Mouse (Mus musculus): ENCODE measurements around the gene Rapsn. TPM values are rescaled to one million over a fixed set of nuclear protein-coding genes. Genes with fewer than 3 reads are reported as not detected.

The Rapsn gene
- polyA plus RNA-seq, 1 experiment from 2014 or later: 0.37 TPM

DNA sequence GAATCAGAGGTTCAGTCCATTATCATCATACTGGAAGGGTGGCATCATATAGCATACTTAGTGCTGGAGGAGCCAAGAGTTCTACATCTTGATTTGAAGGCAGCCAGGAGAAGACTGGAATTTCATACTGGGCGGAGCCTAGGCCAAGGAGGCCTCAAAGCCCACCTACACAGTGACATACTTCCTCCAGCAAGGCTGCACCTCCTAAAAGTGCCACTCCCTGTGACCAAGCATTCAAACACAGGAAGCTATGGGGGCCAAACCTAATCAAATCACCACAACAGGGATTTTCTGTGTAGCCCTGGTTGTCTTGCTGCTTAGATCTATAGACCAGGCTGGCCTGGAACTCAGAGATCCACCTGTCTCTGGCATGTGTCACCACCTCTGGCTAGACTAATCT, 11.5 kb upstream of the Rapsn start:
- Histone ChIP-seq H3K4me2 (ENCODE audit: low read depth, low read length) (no peak overlapping the region), H3K27me3 (ENCODE audit: control insufficient read depth, insufficient read depth, low read length) (no peaks in the 10 kb centered on the region), H3K4me1 (ENCODE audit: control insufficient read depth, insufficient read depth, low read length) (no peaks in the 10 kb centered on the region), H3K36me3 (ENCODE audit: control insufficient read depth, insufficient read depth, low read length) (peaks cover 4% of the 10 kb centered on the region; the same call in 1 of the 2 replicates), H3K4me3 (ENCODE audit: low read depth, low read length) (no peak overlapping the region), H3K9ac (replicated peaks; ENCODE audit: low read depth, low read length) (no peak overlapping the region), H3K27ac (ENCODE audit: low read depth, low read length) (no peak overlapping the region), H3K9me3 (ENCODE audit: control insufficient read depth, low read length) (no peaks in the 10 kb centered on the region)
- peak; percentile 38; the same call in 1 of the 2 replicates for ATAC-seq (ENCODE audit: low read depth)
- 95% methylated on average over 1 of the region's 1 CpGs for WGBS

DNA sequence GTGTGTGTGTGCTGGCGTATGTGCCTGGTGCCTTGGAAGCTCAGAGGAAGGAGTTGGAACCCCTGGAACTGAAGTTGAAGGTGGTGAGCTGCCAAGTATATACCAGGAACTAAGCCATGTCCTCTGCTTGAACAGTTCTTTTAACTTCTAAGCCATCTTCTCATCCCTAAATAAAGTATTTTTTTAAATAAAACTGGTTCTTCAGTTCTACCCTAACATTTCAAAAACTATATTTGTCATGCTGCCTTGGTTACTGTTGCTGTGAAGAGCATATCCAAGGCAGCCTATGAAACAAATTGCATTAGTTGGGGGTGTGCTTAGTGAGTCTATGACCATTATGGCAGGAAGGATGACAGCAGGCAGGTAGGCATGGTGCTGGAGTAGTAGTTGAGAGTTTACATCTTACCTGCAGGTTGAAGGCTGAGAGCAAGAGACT, 10.3 kb upstream of the Rapsn start:
- no peak for ATAC-seq (ENCODE audit: low read depth)
- Histone ChIP-seq H3K27me3 (ENCODE audit: control insufficient read depth, insufficient read depth, low read length) (no peaks in the 10 kb centered on the region), H3K4me2 (ENCODE audit: low read depth, low read length) (no peak overlapping the region), H3K27ac (ENCODE audit: low read depth, low read length) (no peak overlapping the region), H3K9me3 (ENCODE audit: control insufficient read depth, low read length) (no peaks in the 10 kb centered on the region), H3K36me3 (ENCODE audit: control insufficient read depth, insufficient read depth, low read length) (no peaks in the 10 kb centered on the region; the same call in 1 of the 2 replicates), H3K4me1 (ENCODE audit: control insufficient read depth, insufficient read depth, low read length) (no peaks in the 10 kb centered on the region), H3K4me3 (ENCODE audit: low read depth, low read length) (no peak overlapping the region), H3K9ac (replicated peaks; ENCODE audit: low read depth, low read length) (no peak overlapping the region)
- 92% methylated on average over 1 of the region's 1 CpGs for WGBS

DNA sequence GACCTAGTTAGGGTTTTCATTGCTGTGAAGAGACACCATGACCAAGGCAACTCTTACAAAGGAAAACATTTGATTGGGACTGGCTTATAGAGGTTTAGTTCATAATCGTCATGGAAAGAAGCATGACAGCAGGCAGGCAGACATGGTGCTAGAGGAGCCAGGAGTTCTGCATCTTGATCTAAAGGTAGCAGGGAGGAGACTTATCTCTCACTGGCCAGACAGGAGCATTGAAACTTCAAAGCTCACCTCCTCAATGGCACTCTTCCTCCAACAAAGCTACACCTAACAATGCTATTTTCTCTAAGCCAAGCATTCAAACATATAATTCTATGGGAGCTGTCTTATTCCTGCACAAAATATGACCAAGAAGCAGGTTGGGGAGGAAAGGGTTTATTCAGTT, 8.9 kb upstream of the Rapsn start:
- no peak overlapping the region for H3K27ac ChIP-seq (ENCODE audit: low read depth, low read length)
- no peaks in the 10 kb centered on the region for H3K4me1 ChIP-seq (ENCODE audit: control insufficient read depth, insufficient read depth, low read length)
- H3K9me3 ChIP-seq (ENCODE audit: control insufficient read depth, low read length): no peaks in the 10 kb centered on the region
- H3K36me3 ChIP-seq (ENCODE audit: control insufficient read depth, insufficient read depth, low read length): no peaks in the 10 kb centered on the region
- 74% methylated on average over 1 of the region's 1 CpGs for WGBS
- no peak overlapping the region for H3K9ac ChIP-seq (replicated peaks; ENCODE audit: low read depth, low read length)
- no peak overlapping the region for H3K4me2 ChIP-seq (ENCODE audit: low read depth, low read length)
- ATAC-seq (ENCODE audit: low read depth): no peak
- H3K27me3 ChIP-seq (ENCODE audit: control insufficient read depth, insufficient read depth, low read length): no peaks in the 10 kb centered on the region
- H3K4me3 ChIP-seq (ENCODE audit: low read depth, low read length): no peak overlapping the region

DNA sequence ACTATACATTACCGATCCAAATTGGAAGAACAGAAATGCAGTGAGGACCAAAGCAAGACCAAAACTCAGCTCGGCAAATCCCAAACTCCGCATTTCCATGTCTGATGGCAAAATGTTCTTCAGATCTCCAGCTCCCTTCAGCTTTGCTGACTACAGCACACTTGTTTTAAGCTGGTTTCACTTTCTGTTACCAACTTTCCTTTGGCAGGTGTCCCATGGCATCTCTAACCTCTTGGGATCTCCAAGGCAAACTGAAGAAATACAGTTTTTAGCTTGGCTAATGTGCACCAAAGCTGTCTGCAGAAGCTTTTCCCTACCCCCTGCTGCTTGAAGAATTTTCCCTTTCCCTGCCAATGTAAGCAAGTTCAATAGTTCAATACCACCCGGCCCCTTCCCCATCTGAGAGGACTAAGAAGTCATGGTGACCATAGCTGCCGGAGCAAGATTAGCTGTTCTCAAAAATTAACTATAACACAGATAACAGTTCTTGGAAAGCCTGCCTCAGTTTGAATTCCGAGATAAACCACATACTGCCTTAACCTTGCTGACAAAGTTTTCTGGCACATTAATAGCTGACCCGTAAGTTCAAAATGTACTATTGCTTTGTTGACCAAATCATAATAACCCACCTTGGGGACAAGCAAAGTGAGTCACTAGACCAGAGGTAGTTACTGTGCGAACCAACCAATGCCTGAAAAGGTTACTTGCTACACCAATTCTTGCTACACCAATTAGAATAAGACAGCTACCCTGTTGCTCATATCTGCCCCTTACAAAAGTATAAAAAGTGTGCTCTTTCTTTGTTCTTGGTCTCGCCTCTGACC, 7.8 kb upstream of the Rapsn start:
- H3K4me2 ChIP-seq (ENCODE audit: low read depth, low read length): no peak overlapping the region
- H3K36me3 ChIP-seq (ENCODE audit: control insufficient read depth, insufficient read depth, low read length): no peaks in the 10 kb centered on the region
- H3K27me3 ChIP-seq (ENCODE audit: control insufficient read depth, insufficient read depth, low read length): no peaks in the 10 kb centered on the region
- H3K9ac ChIP-seq (replicated peaks; ENCODE audit: low read depth, low read length): no peak overlapping the region
- 75% methylated on average over 9 of the region's 9 CpGs for WGBS
- no peak overlapping the region for H3K27ac ChIP-seq (ENCODE audit: low read depth, low read length)
- no peaks in the 10 kb centered on the region for H3K9me3 ChIP-seq (ENCODE audit: control insufficient read depth, low read length)
- no peak for ATAC-seq (ENCODE audit: low read depth)
- no peak overlapping the region for H3K4me3 ChIP-seq (ENCODE audit: low read depth, low read length)
- no peaks in the 10 kb centered on the region for H3K4me1 ChIP-seq (ENCODE audit: control insufficient read depth, insufficient read depth, low read length)

DNA sequence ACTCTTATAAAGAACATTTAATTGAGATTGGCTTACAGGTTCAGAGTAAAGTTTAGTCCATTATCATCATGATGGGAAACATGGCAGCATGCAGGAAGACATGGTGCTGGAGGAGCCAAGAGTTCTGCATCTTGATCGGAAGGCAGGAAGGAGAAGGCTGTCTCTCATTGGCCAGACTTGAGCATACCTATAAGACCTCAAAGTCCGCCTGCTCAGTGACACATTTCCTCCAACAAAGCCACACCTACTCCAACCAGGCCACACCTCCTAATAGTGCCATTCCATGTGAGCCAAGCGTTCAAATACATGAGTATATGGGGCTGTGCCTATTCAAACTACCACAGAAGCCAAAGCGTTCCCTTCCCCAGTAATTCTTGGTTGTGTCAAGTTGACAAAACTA, 4.2 kb upstream of the Rapsn start:
- no peak for ATAC-seq (ENCODE audit: low read depth)
- 88% methylated on average over 4 of the region's 4 CpGs for WGBS

DNA sequence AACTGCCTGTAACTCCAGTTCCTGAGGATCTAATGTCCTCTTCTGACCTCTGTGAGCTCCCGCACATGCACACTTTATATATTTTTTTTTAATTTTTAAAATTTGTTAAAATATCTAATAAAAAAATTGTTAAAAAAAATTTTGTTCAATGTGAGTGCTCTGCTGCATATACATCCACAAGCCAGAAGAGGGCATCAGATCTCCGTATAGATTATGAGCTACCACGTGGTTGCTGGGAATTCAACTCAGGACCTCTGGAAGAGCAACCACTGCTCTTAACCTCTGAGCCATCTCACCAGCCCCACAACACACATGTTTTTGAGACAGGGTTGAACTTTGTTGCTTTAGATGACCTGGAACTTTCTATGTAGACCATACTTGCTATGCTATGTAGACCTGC, 2.4 kb upstream of the Rapsn start:
- H3K4me3 ChIP-seq (ENCODE audit: low read depth, low read length): no peak overlapping the region
- no peak overlapping the region for H3K9ac ChIP-seq (replicated peaks; ENCODE audit: low read depth, low read length)
- no peak for ATAC-seq (ENCODE audit: low read depth)
- H3K27ac ChIP-seq (ENCODE audit: low read depth, low read length): no peak overlapping the region
- 16% methylated on average over 3 of the region's 3 CpGs for WGBS
- no peaks in the 10 kb centered on the region for H3K4me1 ChIP-seq (ENCODE audit: control insufficient read depth, insufficient read depth, low read length)
- no peaks in the 10 kb centered on the region for H3K27me3 ChIP-seq (ENCODE audit: control insufficient read depth, insufficient read depth, low read length)
- H3K4me2 ChIP-seq (ENCODE audit: low read depth, low read length): no peak overlapping the region
- H3K36me3 ChIP-seq (ENCODE audit: control insufficient read depth, insufficient read depth, low read length): no peaks in the 10 kb centered on the region
- no peaks in the 10 kb centered on the region for H3K9me3 ChIP-seq (ENCODE audit: control insufficient read depth, low read length)

More for the DNA sequence above, 4.2 kb upstream of the Rapsn start:
- Histone ChIP-seq H3K9me3 (ENCODE audit: control insufficient read depth, low read length) (no peaks in the 10 kb centered on the region), H3K27me3 (ENCODE audit: control insufficient read depth, insufficient read depth, low read length) (no peaks in the 10 kb centered on the region), H3K27ac (ENCODE audit: low read depth, low read length) (no peak overlapping the region), H3K4me1 (ENCODE audit: control insufficient read depth, insufficient read depth, low read length) (no peaks in the 10 kb centered on the region), H3K4me3 (ENCODE audit: low read depth, low read length) (no peak overlapping the region), H3K36me3 (ENCODE audit: control insufficient read depth, insufficient read depth, low read length) (no peaks in the 10 kb centered on the region), H3K9ac (replicated peaks; ENCODE audit: low read depth, low read length) (no peak overlapping the region), H3K4me2 (ENCODE audit: low read depth, low read length) (no peak overlapping the region)

DNA sequence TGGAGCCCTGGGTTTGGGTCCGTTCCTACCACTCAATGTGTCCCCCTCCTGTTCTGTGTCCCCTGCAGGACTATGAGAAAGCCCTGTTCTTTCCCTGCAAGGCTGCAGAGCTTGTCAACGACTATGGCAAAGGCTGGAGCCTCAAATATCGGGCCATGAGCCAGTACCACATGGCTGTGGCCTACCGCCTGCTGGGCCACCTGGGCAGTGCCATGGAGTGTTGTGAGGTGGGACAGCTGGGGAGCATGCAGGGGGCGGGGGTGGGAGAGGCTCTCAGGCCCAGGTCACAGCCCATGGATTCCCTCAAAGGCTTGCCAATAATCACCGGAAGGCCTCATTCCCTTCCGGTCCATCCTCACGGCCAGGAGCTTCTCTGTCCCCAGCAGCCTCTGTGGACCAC, 6.4 kb downstream of the Rapsn start:
- H3K36me3 ChIP-seq (ENCODE audit: control insufficient read depth, insufficient read depth, low read length): no peaks in the 10 kb centered on the region
- H3K4me1 ChIP-seq (ENCODE audit: control insufficient read depth, insufficient read depth, low read length): no peaks in the 10 kb centered on the region
- WGBS: 78% methylated on average over 8 of the region's 8 CpGs
- H3K9ac ChIP-seq (replicated peaks; ENCODE audit: low read depth, low read length): no peak overlapping the region
- no peak overlapping the region for H3K4me3 ChIP-seq (ENCODE audit: low read depth, low read length)
- H3K4me2 ChIP-seq (ENCODE audit: low read depth, low read length): no peak overlapping the region
- no peak overlapping the region for H3K27ac ChIP-seq (ENCODE audit: low read depth, low read length)
- no peak for ATAC-seq (ENCODE audit: low read depth)
- H3K27me3 ChIP-seq (ENCODE audit: control insufficient read depth, insufficient read depth, low read length): no peaks in the 10 kb centered on the region
- H3K9me3 ChIP-seq (ENCODE audit: control insufficient read depth, low read length): no peaks in the 10 kb centered on the region

DNA sequence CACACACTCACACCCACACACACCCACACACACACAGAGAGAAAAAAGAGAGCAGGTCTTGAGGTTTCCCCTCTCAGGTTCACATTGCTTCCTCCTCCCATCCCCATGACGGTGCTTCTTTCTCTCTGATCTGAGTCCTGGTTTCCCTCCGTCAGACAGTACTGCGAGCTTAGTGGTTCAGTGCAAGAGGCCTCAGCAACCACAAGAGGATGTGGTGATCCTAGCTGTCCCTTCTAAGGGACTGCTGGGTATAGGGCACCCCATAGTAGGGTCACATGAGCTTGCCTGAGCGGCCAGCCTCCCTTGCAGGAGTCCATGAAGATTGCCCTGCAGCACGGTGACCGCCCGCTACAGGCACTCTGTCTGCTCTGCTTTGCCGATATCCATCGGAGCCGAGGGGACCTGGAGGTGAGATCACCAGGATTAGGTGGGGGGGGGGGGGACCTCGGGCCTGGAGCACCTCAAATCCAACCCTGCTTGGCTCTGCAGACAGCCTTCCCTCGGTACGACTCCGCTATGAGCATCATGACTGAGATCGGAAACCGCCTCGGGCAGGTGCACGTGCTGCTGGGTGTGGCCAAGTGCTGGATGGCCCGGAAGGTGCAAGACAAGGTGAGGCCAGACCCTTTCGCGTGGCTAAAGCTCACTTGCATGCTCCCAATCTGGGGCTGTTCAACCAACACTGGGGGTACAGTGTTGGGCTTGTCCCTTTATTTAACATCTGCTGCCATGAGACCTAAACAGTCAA, 7.4 kb downstream of the Rapsn start:
- no peaks in the 10 kb centered on the region for H3K9me3 ChIP-seq (ENCODE audit: control insufficient read depth, low read length)
- H3K27ac ChIP-seq (ENCODE audit: low read depth, low read length): no peak overlapping the region
- H3K9ac ChIP-seq (replicated peaks; ENCODE audit: low read depth, low read length): no peak overlapping the region
- 74% methylated on average over 20 of the region's 21 CpGs for WGBS
- H3K4me2 ChIP-seq (ENCODE audit: low read depth, low read length): no peak overlapping the region
- H3K27me3 ChIP-seq (ENCODE audit: control insufficient read depth, insufficient read depth, low read length): no peaks in the 10 kb centered on the region
- H3K4me1 ChIP-seq (ENCODE audit: control insufficient read depth, insufficient read depth, low read length): no peaks in the 10 kb centered on the region
- no peaks in the 10 kb centered on the region for H3K36me3 ChIP-seq (ENCODE audit: control insufficient read depth, insufficient read depth, low read length)
- ATAC-seq (ENCODE audit: low read depth): no peak
- H3K4me3 ChIP-seq (ENCODE audit: low read depth, low read length): no peak overlapping the region

DNA sequence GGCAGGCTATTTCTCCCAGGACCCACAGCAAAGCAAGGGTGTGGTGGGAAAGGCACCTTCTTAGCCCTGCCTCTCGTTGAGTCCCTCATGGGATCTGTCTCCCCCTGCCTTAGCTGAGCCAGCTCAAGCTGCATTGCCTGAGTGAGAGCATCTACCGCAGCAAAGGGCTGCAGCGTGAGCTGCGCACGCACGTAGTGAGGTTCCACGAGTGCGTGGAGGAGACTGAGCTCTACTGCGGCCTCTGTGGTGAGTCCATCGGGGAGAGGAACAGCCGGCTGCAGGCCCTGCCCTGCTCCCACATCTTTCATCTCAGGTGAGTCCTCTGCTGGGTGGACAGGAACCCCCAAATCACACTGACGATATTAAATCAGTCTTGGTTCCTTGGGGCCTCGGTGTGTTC, 9.3 kb downstream of the Rapsn start:
- Histone ChIP-seq H3K4me3 (ENCODE audit: low read depth, low read length) (no peak overlapping the region), H3K4me1 (ENCODE audit: control insufficient read depth, insufficient read depth, low read length) (no peaks in the 10 kb centered on the region), H3K27me3 (ENCODE audit: control insufficient read depth, insufficient read depth, low read length) (no peaks in the 10 kb centered on the region), H3K9me3 (ENCODE audit: control insufficient read depth, low read length) (no peaks in the 10 kb centered on the region), H3K4me2 (ENCODE audit: low read depth, low read length) (no peak overlapping the region), H3K27ac (ENCODE audit: low read depth, low read length) (no peak overlapping the region), H3K9ac (replicated peaks; ENCODE audit: low read depth, low read length) (no peak overlapping the region), H3K36me3 (ENCODE audit: control insufficient read depth, insufficient read depth, low read length) (no peaks in the 10 kb centered on the region)
- ATAC-seq (ENCODE audit: low read depth): no peak
- 84% methylated on average over 13 of the region's 13 CpGs for WGBS

Data from neural tube, embryonic 14.5 days (tissue).